Mouse (Mus musculus): ENCODE data around the gene Pgm2.

GRCm38 (mm10) chr5:64140202-64140601, 47.5 kb downstream of the Pgm2 start:
- TF ChIP-seq CTCF (IDR thresholded peaks at IDR 0.05; ENCODE audit: low read depth) (no peak), EP300 (IDR thresholded peaks at IDR 0.05; ENCODE audit: low read depth) (no peak)

Measured in heart, postnatal 0 days (tissue).